Mouse (Mus musculus): ENCODE results near the gene Prrc2a. TPM values are rescaled to one million over a fixed set of nuclear protein-coding genes. Genes with fewer than 3 reads are reported as not detected.

Gene Prrc2a
- total and polyA plus RNA-seq, 2 experiments from 2014 or later = 99.2 to 223 TPM

- H3K9me3 ChIP-seq (ENCODE audit: low read length) = no peaks in the 10 kb centered on the region
- H3K36me3 ChIP-seq (ENCODE audit: insufficient read depth, low read length) = peaks cover 83% of the 10 kb centered on the region
- no peak overlapping the region for H3K4me2 ChIP-seq (ENCODE audit: low read depth, low read length)
- no peak overlapping the region for H3K9ac ChIP-seq (replicated peaks; ENCODE audit: low read length)
- no peaks in the 10 kb centered on the region for H3K27me3 ChIP-seq (ENCODE audit: insufficient read depth, low read length)
- no peak overlapping the region for H3K4me3 ChIP-seq (ENCODE audit: low read length)
- no peaks in the 10 kb centered on the region for H3K4me1 ChIP-seq (ENCODE audit: insufficient read depth, low read length)
- no peak for DNase-seq (ENCODE audit: low spot score)
- no peak for TF ChIP-seq CTCF (IDR thresholded peaks at IDR 0.05; ENCODE audit: low read depth)
- no peak overlapping the region for H3K27ac ChIP-seq
- 95% methylated on average over 4 of the region's 4 CpGs for WGBS
- ATAC-seq = no peak
Observed at GRCm38 (mm10) chr17:35152121-35152520, 12.6 kb downstream of the Prrc2a start.

DNA sequence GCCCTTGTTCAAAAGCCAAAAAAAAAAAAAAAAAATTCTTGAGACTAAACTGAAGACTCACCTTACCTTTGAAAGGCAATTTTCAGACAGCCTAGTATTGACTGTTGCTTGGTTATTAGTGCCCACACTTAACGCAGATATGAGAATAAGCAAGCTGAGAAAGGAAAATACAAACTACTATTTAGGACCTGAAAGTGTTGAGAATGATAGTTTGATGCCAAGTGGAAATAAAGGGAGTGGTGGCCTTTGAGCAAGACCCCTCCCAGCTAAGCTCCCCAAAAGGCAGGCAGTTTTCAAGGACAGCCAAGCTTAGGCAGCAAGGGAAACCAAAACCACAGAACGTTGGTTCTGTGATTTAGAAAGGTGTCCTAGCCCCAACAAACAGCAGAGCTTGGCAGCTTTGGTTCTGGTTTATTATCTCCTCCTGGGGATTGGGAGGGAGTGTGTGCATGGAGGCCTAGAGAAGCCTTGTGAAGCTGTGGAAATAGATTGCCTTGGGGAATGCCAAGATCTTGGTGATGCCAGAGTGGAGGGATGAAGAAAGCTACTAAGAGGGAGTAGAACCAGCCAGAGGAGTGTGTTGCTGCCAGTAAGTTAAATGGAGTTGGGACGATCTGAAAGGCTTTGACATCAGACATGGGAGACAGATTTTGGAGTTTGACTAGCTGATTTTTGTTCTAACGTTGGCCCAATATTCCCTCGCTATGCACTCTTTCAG, 16.6 kb downstream of the Prrc2a start:
- Histone ChIP-seq H3K27ac (peak overlapping the region; percentile 45; the same call in 1 of the 2 replicates), H3K27me3 (ENCODE audit: insufficient read depth, low read length) (no peaks in the 10 kb centered on the region), H3K9me3 (ENCODE audit: low read length) (no peaks in the 10 kb centered on the region), H3K4me2 (ENCODE audit: low read depth, low read length) (no peak overlapping the region), H3K36me3 (ENCODE audit: insufficient read depth, low read length) (peaks cover 82% of the 10 kb centered on the region), H3K4me3 (ENCODE audit: low read length) (no peak overlapping the region), H3K4me1 (ENCODE audit: insufficient read depth, low read length) (no peaks in the 10 kb centered on the region), H3K9ac (replicated peaks; ENCODE audit: low read length) (no peak overlapping the region)
- no peak for TF ChIP-seq CTCF (IDR thresholded peaks at IDR 0.05; ENCODE audit: low read depth)
- WGBS = 60% methylated on average over 5 of the region's 5 CpGs
- ATAC-seq (no peak), DNase-seq (ENCODE audit: low spot score) (no peak)

GRCm38 (mm10) chr17:35147348-35147747, 17.3 kb downstream of the Prrc2a start:
- no peaks in the 10 kb centered on the region for H3K4me1 ChIP-seq (ENCODE audit: insufficient read depth, low read length)
- H3K9me3 ChIP-seq (ENCODE audit: low read length) = no peaks in the 10 kb centered on the region
- H3K9ac ChIP-seq (replicated peaks; ENCODE audit: low read length) = no peak overlapping the region
- TF ChIP-seq CTCF (IDR thresholded peaks at IDR 0.05; ENCODE audit: low read depth) = no peak
- DNase-seq (ENCODE audit: low spot score) (no peak), ATAC-seq (no peak)
- H3K4me2 ChIP-seq (ENCODE audit: low read depth, low read length) = no peak overlapping the region
- H3K4me3 ChIP-seq (ENCODE audit: low read length) = no peak overlapping the region
- WGBS = 61% methylated on average over 3 of the region's 3 CpGs
- H3K27me3 ChIP-seq (ENCODE audit: insufficient read depth, low read length) = no peaks in the 10 kb centered on the region
- peaks cover 82% of the 10 kb centered on the region for H3K36me3 ChIP-seq (ENCODE audit: insufficient read depth, low read length)
- 0 out of 2 replicates have a peak overlapping the region, but pooled peaks have one; percentile 32 for H3K27ac ChIP-seq

DNA sequence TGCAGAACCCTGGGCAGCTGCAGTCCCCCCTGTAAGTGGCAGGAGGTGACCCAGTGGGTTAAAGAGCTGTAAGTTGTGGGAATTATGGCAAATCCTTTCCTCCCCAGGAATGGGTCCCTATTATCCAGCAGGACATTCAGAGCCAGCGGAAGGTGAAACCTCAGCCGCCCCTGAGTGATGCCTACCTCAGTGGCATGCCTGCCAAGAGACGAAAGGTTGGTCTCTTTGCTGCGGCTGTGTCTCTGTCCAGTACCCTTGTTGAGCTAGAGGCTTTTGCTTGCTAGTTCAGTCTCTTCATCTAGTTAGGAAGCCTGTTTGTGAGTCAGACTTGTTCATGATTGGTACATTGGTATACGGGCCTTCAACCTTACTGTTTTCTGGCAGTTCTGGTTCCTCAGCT, 18.6 kb downstream of the Prrc2a start:
- Histone ChIP-seq H3K4me1 (ENCODE audit: insufficient read depth, low read length) (no peaks in the 10 kb centered on the region), H3K4me2 (ENCODE audit: low read depth, low read length) (no peak overlapping the region), H3K9ac (replicated peaks; ENCODE audit: low read length) (no peak overlapping the region), H3K9me3 (ENCODE audit: low read length) (no peaks in the 10 kb centered on the region), H3K27me3 (ENCODE audit: insufficient read depth, low read length) (no peaks in the 10 kb centered on the region), H3K4me3 (ENCODE audit: low read length) (no peak overlapping the region), H3K36me3 (ENCODE audit: insufficient read depth, low read length) (peaks cover 83% of the 10 kb centered on the region), H3K27ac (peak overlapping the region; percentile 32; the same call in 1 of the 2 replicates)
- no peak for TF ChIP-seq CTCF (IDR thresholded peaks at IDR 0.05; ENCODE audit: low read depth)
- no peak for ATAC-seq
- DNase-seq (ENCODE audit: low spot score) = no peak
- 85% methylated on average over 5 of the region's 5 CpGs for WGBS

DNA sequence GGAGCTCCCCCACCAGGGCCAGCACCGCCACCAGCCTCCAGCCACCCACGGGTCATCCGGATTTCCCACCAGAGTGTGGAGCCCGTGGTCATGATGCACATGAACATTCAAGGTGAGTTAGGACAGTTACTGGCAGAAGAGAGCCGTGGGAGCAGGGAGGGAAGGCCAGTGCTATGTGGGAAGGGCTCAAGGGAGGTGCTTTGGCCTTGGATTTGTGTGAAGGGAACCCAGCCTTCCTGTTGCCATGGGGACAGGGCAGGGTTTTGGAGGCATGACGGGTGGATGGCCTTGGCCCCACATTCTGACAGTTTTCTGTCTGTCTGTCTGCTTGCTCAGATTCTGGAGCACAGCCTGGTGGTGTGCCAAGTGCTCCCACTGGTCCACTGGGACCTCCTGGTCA, 22.7 kb downstream of the Prrc2a start:
- peaks cover 2% of the 10 kb centered on the region; the same call in 1 of the 2 replicates for H3K4me1 ChIP-seq (ENCODE audit: insufficient read depth, low read length)
- H3K27ac ChIP-seq = no peak overlapping the region
- H3K9me3 ChIP-seq (ENCODE audit: low read length) = no peaks in the 10 kb centered on the region
- DNase-seq (ENCODE audit: low spot score) = no peak
- no peak overlapping the region for H3K4me2 ChIP-seq (ENCODE audit: low read depth, low read length)
- no peaks in the 10 kb centered on the region for H3K27me3 ChIP-seq (ENCODE audit: insufficient read depth, low read length)
- TF ChIP-seq CTCF (IDR thresholded peaks at IDR 0.05; ENCODE audit: low read depth) = no peak
- H3K4me3 ChIP-seq (ENCODE audit: low read length) = no peak overlapping the region
- 84% methylated on average over 6 of the region's 6 CpGs for WGBS
- ATAC-seq = no peak
- H3K9ac ChIP-seq (replicated peaks; ENCODE audit: low read length) = no peak overlapping the region
- peaks cover 77% of the 10 kb centered on the region for H3K36me3 ChIP-seq (ENCODE audit: insufficient read depth, low read length)

DNA sequence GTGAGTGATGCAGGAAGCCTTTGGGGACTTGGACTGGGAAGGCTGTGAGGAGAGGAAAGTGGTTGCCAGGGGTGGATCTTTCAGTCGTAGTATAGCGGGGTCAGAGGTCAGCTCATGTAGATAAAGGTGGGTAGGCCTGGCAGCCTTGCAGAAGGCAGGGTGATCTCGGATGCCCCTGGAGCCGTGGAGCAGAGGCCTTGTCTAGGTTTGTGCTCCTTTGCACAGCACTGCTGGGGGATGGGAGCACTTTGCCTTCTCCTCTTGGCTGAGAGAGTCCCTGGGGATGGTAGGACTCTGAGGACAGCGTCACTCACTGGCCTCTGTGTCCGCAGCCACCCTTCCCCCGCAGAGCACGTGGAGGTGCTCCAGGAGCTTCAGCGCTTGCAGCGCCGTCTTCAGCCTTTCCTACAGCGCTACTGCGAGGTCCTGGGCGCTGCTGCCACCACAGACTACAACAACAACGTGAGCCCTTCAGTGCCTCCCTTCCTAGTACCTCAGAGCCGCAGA, 24.2 kb downstream of the Prrc2a start:
- no peaks in the 10 kb centered on the region for H3K27me3 ChIP-seq (ENCODE audit: insufficient read depth, low read length)

DNA sequence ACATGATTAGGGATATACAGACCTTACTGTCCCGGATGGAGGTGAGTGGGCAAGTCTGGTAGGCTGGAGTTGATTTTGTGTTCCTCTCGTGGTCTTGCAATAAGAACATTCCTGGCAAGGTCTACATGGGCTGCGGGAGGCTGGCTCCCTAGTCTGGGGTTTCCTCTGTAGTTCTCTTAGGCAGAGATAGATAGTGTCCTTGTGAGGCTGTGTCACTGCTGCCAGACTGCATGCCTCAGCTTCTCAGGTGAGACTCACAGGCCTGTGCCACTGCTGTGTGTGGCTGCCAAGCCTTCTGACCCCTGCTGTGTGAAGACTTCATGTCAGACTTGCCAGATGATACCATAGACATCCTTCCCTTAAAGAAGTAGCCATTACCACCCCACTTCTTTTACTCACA, 25.4 kb downstream of the Prrc2a start:
- H3K4me2 ChIP-seq (ENCODE audit: low read depth, low read length) = no peak overlapping the region
- H3K36me3 ChIP-seq (ENCODE audit: insufficient read depth, low read length) = peaks cover 50% of the 10 kb centered on the region
- H3K9ac ChIP-seq (replicated peaks; ENCODE audit: low read length) = no peak overlapping the region
- no peaks in the 10 kb centered on the region for H3K9me3 ChIP-seq (ENCODE audit: low read length)
- H3K4me1 ChIP-seq (ENCODE audit: insufficient read depth, low read length) = peaks cover 7% of the 10 kb centered on the region
- DNase-seq (ENCODE audit: low spot score) (no peak), ATAC-seq (no peak)
- WGBS = 92% methylated on average over 3 of the region's 3 CpGs
- no peak for TF ChIP-seq CTCF (IDR thresholded peaks at IDR 0.05; ENCODE audit: low read depth)
- no peak overlapping the region for H3K27ac ChIP-seq
- no peaks in the 10 kb centered on the region for H3K27me3 ChIP-seq (ENCODE audit: insufficient read depth, low read length)
- no peak overlapping the region for H3K4me3 ChIP-seq (ENCODE audit: low read length)

More for the DNA sequence above, 24.2 kb downstream of the Prrc2a start:
- H3K27ac ChIP-seq = no peak overlapping the region
- no peak overlapping the region for H3K4me2 ChIP-seq (ENCODE audit: low read depth, low read length)
- no peak overlapping the region for H3K9ac ChIP-seq (replicated peaks; ENCODE audit: low read length)
- ATAC-seq = no peak
- no peak for DNase-seq (ENCODE audit: low spot score)
- no peaks in the 10 kb centered on the region for H3K9me3 ChIP-seq (ENCODE audit: low read length)
- WGBS = 79% methylated on average over 16 of the region's 16 CpGs
- no peak for TF ChIP-seq CTCF (IDR thresholded peaks at IDR 0.05; ENCODE audit: low read depth)
- H3K4me3 ChIP-seq (ENCODE audit: low read length) = no peak overlapping the region
- H3K36me3 ChIP-seq (ENCODE audit: insufficient read depth, low read length) = peaks cover 63% of the 10 kb centered on the region
- H3K4me1 ChIP-seq (ENCODE audit: insufficient read depth, low read length) = peaks cover 7% of the 10 kb centered on the region

All from hindbrain, postnatal 0 days (tissue).